14 mouse cellular contexts compared by ENCODE assay signal in the genomic region with DNA sequence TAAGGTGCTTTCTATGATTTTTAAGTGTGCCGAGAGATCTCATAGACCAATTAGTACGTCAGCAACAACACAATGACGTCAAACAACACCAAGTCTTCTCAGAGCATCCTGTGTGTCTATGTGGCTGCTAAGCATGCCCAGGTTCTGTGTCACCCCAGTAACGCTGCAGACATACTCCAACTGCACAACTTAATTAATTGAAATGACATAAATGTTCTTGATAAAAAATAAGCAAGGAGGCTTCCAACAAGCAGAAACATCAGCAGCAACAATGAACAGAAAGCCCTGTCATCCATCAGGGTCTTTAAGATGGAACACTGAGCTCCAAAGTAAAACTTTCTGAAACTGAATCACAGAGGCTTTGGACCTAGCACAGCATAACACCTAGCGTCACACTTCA. TPM values are rescaled to one million over a fixed set of nuclear protein-coding genes. Genes with fewer than 3 reads are reported as not detected.
DNase-seq lines count a peak whose midpoint lies in the region; ATAC-seq lines count a peak whose summit lies in the region.
"Had no signal": no experiment of that assay in that cellular context is flagged by ENCODE, and none has a peak within 500 bp of the region (broad histone marks: within the 10 kb centered on the region; RNA-seq: fewer than 3 reads in every experiment).

No protein-coding gene starts in this region.

- no peak overlapping the region for H3K9ac ChIP-seq in heart, embryonic 14.5 days (ENCODE audit: low read length)
- peak overlapping the region; percentile 28; the same call in 1 of the 2 replicates for H3K9ac ChIP-seq in forebrain, embryonic 15.5 days (replicated peaks)
- no peak overlapping the region for H3K9ac ChIP-seq in midbrain, embryonic 14.5 days (replicated peaks; ENCODE audit: low read length)
- H3K9ac ChIP-seq: liver, embryonic 15.5 days had no signal

- peaks cover 17 to 68% of the 10 kb centered on the region in 2 experiments for H3K4me1 ChIP-seq in heart, embryonic 14.5 days (ENCODE audit: control insufficient read depth in 2 of 2, insufficient read depth in 2 of 2, low read length in 2 of 2)
- peaks cover 70% of the 10 kb centered on the region for H3K4me1 ChIP-seq in forebrain, embryonic 15.5 days
- peaks cover 25% of the 10 kb centered on the region for H3K4me1 ChIP-seq in midbrain, embryonic 14.5 days (ENCODE audit: control insufficient read depth, insufficient read depth, low read length)
- H3K4me1 ChIP-seq: liver, embryonic 15.5 days had no signal

- peaks cover 21% of the 10 kb centered on the region for H3K36me3 ChIP-seq in heart, embryonic 14.5 days (ENCODE audit: control insufficient read depth, insufficient read depth, low read length)
- peaks cover 4% of the 10 kb centered on the region; the same call in 1 of the 2 replicates for H3K36me3 ChIP-seq in forebrain, embryonic 15.5 days
- 0 out of 2 replicates have a peak, but pooled peaks cover 8% of the 10 kb centered on the region for H3K36me3 ChIP-seq in midbrain, embryonic 14.5 days (ENCODE audit: control insufficient read depth, insufficient read depth, low read length)
- H3K36me3 ChIP-seq: liver, embryonic 15.5 days had no signal

- 65% methylated on average over 5 of the region's 5 CpGs for WGBS in heart, embryonic 14.5 days
- 34% methylated on average over 5 of the region's 5 CpGs for WGBS in forebrain, embryonic 15.5 days
- WGBS in midbrain, embryonic 14.5 days = 34% methylated on average over 5 of the region's 5 CpGs

- peak overlapping the region; percentile 27 to 42; a peak in 1 of 4 replicates for H3K27ac ChIP-seq in heart, embryonic 14.5 days (replicated peaks in 1 of 2; ENCODE audit: control insufficient read depth in 1 of 2, insufficient read depth in 1 of 2, low read depth in 2 of 2, low read length in 2 of 2)
- peak overlapping the region; percentile 56 for H3K27ac ChIP-seq in forebrain, embryonic 15.5 days (replicated peaks)
- H3K27ac ChIP-seq in midbrain, embryonic 14.5 days (replicated peaks; ENCODE audit: low read depth, low read length) = no peak overlapping the region
- H3K27ac ChIP-seq: liver, embryonic 15.5 days had no signal

- H3K27me3 ChIP-seq in heart, embryonic 14.5 days (ENCODE audit: control insufficient read depth, insufficient read depth, low read length) = no peaks in the 10 kb centered on the region
- H3K27me3 ChIP-seq in forebrain, embryonic 15.5 days = no peaks in the 10 kb centered on the region
- H3K27me3 ChIP-seq in midbrain, embryonic 14.5 days (ENCODE audit: control insufficient read depth, insufficient read depth, low read length) = no peaks in the 10 kb centered on the region
- H3K27me3 ChIP-seq: Patski had no signal

- no peak for ATAC-seq in heart, embryonic 14.5 days (ENCODE audit: insufficient number of reproducible peaks, insufficient read depth, low FRiP score, low read depth)
- ATAC-seq in forebrain, embryonic 15.5 days (replicated peaks) = no peak
- no peak for ATAC-seq in midbrain, embryonic 14.5 days (ENCODE audit: low FRiP score, low TSS enrichment)
- ATAC-seq in megakaryocyte progenitor cell, adult 5-6 weeks (replicated peaks; ENCODE audit: poor library complexity) = no peak
- ATAC-seq: CD4-positive, CD25-positive, alpha-beta regulatory T cell, adult 4 months; Patski had no signal

- H3K4me3 ChIP-seq in heart, embryonic 14.5 days (ENCODE audit: control insufficient read depth in 1 of 2, insufficient read depth in 1 of 2, low read depth in 1 of 2, low read length in 2 of 2) = no peak overlapping the region
- peak overlapping the region; percentile 20 for H3K4me3 ChIP-seq in forebrain, embryonic 15.5 days
- H3K4me3 ChIP-seq in midbrain, embryonic 14.5 days (replicated peaks; ENCODE audit: low read depth, low read length) = peak overlapping the region; percentile 16; the same call in 1 of the 2 replicates
- H3K4me3 ChIP-seq: liver, embryonic 15.5 days had no signal

- H3K9me3 ChIP-seq in heart, embryonic 14.5 days (ENCODE audit: control insufficient read depth, low read length) = no peaks in the 10 kb centered on the region
- no peaks in the 10 kb centered on the region for H3K9me3 ChIP-seq in forebrain, embryonic 15.5 days
- no peaks in the 10 kb centered on the region for H3K9me3 ChIP-seq in midbrain, embryonic 14.5 days (ENCODE audit: control insufficient read depth, low read length)
- H3K9me3 ChIP-seq: liver, embryonic 15.5 days had no signal

- DNase-seq in heart, adult 9 months (ENCODE audit: low spot score in 2 of 2) = no peak
- peak; percentile 52 for DNase-seq in 3T3-L1 (ENCODE audit: low read depth, low spot score)
- DNase-seq in midbrain, embryonic 14.5 days = peak; percentile 35
- DNase-seq in left cerebral cortex, postnatal 36 days (ENCODE audit: low spot score in 2 of 2) = no peak
- DNase-seq in right cerebral cortex, postnatal 10 days (ENCODE audit: low spot score in 2 of 2) = no peak
- DNase-seq: adrenal gland, postnatal 25 days; cerebellum, adult 18-20 months; spleen, adult 18-20 months had no signal

- intact Hi-C loops in left cerebral cortex, postnatal 36 days (cut with DNase I) = no loop called here

- peak overlapping the region; percentile 46; the same call in 1 of the 2 replicates for H3K4me2 ChIP-seq in heart, embryonic 14.5 days (ENCODE audit: low read length)
- peak overlapping the region; percentile 45 for H3K4me2 ChIP-seq in forebrain, embryonic 15.5 days (replicated peaks)
- peak overlapping the region; percentile 49 for H3K4me2 ChIP-seq in midbrain, embryonic 14.5 days (ENCODE audit: low read length)
- H3K4me2 ChIP-seq: liver, embryonic 15.5 days had no signal

RNA-seq across cellular contexts. Expression of gene Meis2, which starts 11.7 kb away (rescaled TPM):
- 30.8 and 30.9 TPM in 2 replicates for polyA plus RNA-seq in heart, embryonic 14.5 days (2014; fragmentation: Nextera tagmentation; extraction: Ambion mirVana)
- polyA plus RNA-seq in forebrain, embryonic 15.5 days (2015; fragmentation: Nextera tagmentation; extraction: Ambion mirVana) = 155 and 167 TPM in 2 replicates
- polyA plus RNA-seq in midbrain, embryonic 14.5 days (2014; fragmentation: Nextera tagmentation; extraction: Ambion mirVana) = 83.1 and 84.9 TPM in 2 replicates
- 100 to 1,000 TPM; 100 to 123 TPM for total RNA-seq in left cerebral cortex, postnatal 36 days (2021)
- total RNA-seq in megakaryocyte progenitor cell, adult 5-6 weeks (2015) = not detected in 2 replicates
- total RNA-seq in megakaryocyte progenitor cell, adult 5-6 weeks (2017) = not detected in 2 replicates
- polyA plus RNA-seq: CD4-positive, CD25-positive, alpha-beta regulatory T cell, adult 4 months had no signal

Comparison
In these comparisons a context has a peak if more than half of its experiments do, and no peak if none do; other contexts are left out.
1. H3K4me3 ChIP-seq: peak in forebrain, embryonic 15.5 days (single experiment) and midbrain, embryonic 14.5 days (single experiment); none in heart, embryonic 14.5 days (0 of 2).
2. DNase-seq: peak in 3T3-L1 (single experiment) and midbrain, embryonic 14.5 days (single experiment); none in heart, adult 9 months (0 of 2), left cerebral cortex, postnatal 36 days (0 of 2) and right cerebral cortex, postnatal 10 days (0 of 2).
3. Peak in every context shown above with its lines, with median percentiles within 50 percentile points of each other: H3K4me2 ChIP-seq.